Mouse (Mus musculus): ENCODE measurements around the gene Mki67.

The Mki67 gene

GRCm38 (mm10) chr7:135664211-135664610 lies 52.0 kb downstream of the Mki67 start:
- DNase-seq: no peak

GRCm38 (mm10) chr7:135660314-135660713 lies 55.8 kb downstream of the Mki67 start:
- DNase-seq: no peak

- DNase-seq: no peak
Observed at GRCm38 (mm10) chr7:135659314-135659935, 56.7 kb downstream of the Mki67 start.

GRCm38 (mm10) chr7:135658150-135658549 lies 58.0 kb downstream of the Mki67 start:
- no peak for DNase-seq

GRCm38 (mm10) chr7:135655113-135655512 lies 61.0 kb downstream of the Mki67 start:
- no peak for DNase-seq

- no peak for DNase-seq
Observed at GRCm38 (mm10) chr7:135654288-135654687, 61.9 kb downstream of the Mki67 start.

- no peak for DNase-seq
Observed at GRCm38 (mm10) chr7:135653601-135654000, 62.6 kb downstream of the Mki67 start.

- DNase-seq: no peak
Observed at GRCm38 (mm10) chr7:135652781-135653180, 63.4 kb downstream of the Mki67 start.

- no peak for DNase-seq
Observed at GRCm38 (mm10) chr7:135651831-135652511, 64.2 kb downstream of the Mki67 start.

- no peak for DNase-seq
Observed at GRCm38 (mm10) chr7:135650061-135650460, 66.1 kb downstream of the Mki67 start.

- DNase-seq: no peak
Observed at GRCm38 (mm10) chr7:135649306-135649705, 66.9 kb downstream of the Mki67 start.

GRCm38 (mm10) chr7:135648821-135649220 lies 67.3 kb downstream of the Mki67 start:
- no peak for DNase-seq

GRCm38 (mm10) chr7:135646976-135647375 lies 69.2 kb downstream of the Mki67 start:
- no peak for DNase-seq

- no peak for DNase-seq
Observed at GRCm38 (mm10) chr7:135644452-135644851, 71.7 kb downstream of the Mki67 start.

GRCm38 (mm10) chr7:135641698-135642507 lies 74.3 kb downstream of the Mki67 start:
- peak; percentile 82 for DNase-seq

Measured in cerebellum, adult 9-10 months (tissue).